Mouse (Mus musculus): Measurements from ENCODE around the gene Golga7b.

Gene Golga7b

DNA sequence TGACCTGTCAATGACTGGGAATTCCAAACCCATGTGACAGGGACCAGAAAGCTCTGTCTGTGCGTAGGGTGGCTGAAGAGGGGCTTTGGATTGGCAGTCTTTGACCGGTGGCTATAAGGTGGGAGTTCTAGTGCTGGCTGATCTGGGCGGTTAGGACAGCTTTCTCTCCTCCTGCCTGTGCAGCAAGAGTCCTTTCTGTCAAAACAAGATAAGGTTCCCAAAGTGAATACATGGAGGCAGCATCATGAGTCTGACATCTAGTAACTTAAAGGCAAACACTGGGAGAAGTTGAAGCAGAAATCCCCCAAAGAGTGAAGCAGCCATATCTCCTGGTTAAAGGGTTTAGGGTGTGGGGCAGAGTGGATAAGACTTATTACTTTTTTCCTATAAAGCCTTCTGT lies at the start of gene Golga7b:
TSS of gene Golga7b (plus strand) at position 56 of the 400 bp plus-strand sequence.
- in situ Hi-C loops (cut with MboI; ENCODE audit: unreplicated experiment in 2 of 2), result no loop called here

DNA sequence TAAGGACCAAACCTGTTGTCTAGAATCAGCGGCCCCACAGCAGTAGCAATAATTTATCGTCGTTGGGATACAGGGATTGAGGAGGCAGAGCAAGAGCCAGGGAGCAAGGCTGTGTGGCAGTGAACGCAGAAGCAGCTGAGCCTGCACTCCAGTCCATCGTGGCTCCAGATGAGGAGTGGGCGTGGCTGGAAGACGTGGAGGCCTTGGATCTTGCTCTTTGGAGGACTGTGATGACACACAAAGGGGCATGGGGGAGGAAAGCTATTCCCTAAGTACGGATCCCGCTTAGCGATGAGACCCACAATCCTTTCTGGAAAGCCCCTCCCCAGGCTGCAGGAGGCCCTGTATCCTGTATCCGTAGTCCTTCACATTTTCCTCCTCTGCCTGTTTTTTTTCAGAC lies 49.3 kb upstream of the Golga7b start:
- in situ Hi-C loops (cut with MboI; ENCODE audit: unreplicated experiment in 2 of 2), result no loop called here

DNA sequence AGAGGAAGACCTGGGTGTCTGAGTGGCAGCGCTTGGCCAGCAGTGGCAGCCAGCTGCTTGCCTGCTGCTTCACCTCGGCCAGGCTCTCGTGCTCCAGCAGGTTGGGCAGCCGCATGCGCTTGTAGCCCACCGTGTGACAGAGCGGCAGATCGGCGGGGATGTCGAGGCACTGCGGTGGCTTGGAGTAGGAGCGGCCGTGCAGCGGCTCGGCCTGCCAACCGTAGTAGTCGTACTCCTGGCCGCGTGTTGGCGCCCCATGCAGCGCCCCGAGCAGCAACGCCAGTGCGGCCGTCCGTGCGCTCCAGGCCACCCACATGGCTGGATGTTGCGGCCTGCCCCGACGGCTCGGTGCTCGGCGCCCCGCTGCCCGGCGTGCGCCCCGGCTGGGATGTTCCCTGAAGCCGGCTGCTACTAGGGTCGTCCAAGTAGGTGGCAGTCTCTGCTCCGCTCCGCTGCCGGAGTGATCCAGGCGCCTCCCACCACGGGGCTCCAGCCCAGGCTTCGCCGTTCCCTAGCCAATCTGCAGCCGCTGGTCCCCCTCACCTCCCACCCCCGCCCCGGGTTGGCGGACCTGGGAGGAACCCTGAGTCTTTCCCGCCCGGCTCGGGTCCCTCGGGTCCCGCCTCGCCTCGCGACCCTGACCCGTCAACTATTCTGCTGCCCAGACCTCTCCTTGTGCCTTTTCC lies 45.5 kb upstream of the Golga7b start, which contains the start of gene Sfrp5:
TSS of gene Sfrp5 (minus strand) at position 557 of the 686 bp plus-strand sequence.
- in situ Hi-C loops (cut with MboI; ENCODE audit: unreplicated experiment in 2 of 2), result loop anchor here (25.0 kb wide), 3 partner anchors 235 to 1210 kb away; partner anchors contain the start of gene Crtac1 (in 1 of the 2)

DNA sequence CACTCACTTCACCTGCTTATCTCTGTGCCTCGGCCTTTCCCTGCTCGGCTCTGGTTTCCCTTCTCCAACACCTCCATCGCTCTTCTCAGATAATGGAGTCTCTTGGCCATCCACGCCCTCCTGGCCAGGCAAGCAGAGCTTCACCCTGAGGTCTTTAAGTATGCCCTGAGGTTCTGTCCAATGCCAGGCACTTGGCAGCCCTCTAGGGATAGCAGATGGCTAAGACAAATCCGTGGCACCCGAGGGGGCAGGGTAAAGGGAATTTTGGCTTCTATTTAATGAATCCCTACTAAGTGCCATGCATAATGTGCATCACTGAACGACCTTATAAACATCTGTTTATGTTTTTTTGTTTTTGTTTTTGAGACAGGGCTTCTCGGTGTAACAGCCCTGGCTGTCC lies 44.9 kb upstream of the Golga7b start:
- in situ Hi-C loops (cut with MboI; ENCODE audit: unreplicated experiment in 2 of 2), result loop anchor here (25.0 kb wide), 3 partner anchors 235 to 1210 kb away; partner anchors contain the start of gene Crtac1 (in 1 of the 2)

DNA sequence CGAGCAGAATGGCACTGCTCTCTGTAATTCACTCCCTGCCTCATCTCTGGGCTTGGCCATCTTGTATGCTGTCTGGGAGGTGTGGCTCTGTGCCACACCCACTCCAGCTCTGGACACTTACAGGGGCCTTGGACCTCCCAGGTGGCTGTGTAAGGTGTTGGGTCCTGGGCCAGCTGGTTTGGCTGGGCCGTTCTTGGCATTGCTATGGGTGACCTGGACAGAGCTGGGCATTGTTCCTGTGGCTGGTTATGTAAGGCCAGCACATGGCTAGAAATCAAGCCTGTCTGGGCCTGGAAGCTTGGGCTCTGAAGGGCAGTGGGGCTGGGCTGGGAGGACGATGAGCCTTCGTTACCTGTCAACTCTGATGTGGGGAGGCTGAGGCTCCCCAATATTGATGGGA lies 43.1 kb upstream of the Golga7b start:
- in situ Hi-C loops (cut with MboI; ENCODE audit: unreplicated experiment in 2 of 2), result loop anchor here (25.0 kb wide), 3 partner anchors 233 to 1208 kb away; partner anchors contain the start of gene Crtac1 (in 1 of the 2)

DNA sequence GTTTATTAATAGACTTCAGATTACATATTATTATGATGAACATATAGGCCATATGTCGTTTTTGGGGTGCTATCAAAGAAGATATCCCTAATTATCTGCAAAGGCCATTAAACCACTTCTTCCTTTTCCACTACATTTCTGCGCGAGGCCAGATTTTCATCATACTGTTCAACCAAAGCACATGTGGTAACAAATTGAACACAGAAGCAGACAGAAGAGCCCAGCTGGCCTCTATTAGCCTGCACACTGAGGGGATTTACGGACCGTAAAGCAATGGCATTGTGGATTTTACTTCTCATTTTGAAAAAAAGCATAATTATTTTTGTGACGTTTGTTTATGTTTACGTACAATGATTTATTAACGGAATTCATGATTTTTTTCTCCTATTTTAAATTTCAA lies 42.2 kb upstream of the Golga7b start:
- in situ Hi-C loops (cut with MboI; ENCODE audit: unreplicated experiment in 2 of 2), result loop anchor here (25.0 kb wide), 3 partner anchors 232 to 1207 kb away; partner anchors contain the start of gene Crtac1 (in 1 of the 2)

DNA sequence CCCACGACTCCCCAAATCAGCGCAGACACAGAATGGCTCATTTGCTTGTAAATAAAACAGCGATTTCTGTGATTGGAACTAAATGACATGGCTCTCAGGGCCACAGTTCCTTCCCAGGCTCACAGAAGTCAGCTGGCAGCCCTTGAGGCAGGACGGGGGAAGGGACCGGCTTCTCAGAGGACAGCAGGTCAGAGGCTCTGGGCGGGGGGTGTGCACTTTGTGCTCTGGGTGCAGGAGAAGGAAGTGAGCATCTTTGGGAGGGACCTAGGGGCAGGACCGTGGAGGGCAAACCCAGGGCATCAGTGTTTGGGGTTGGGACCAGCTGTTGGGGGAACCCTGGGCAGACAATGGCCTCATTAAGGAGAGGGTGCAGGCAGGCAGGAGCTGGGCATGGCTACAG lies 37.9 kb upstream of the Golga7b start:
- in situ Hi-C loops (cut with MboI; ENCODE audit: unreplicated experiment in 2 of 2), result loop anchor here (25.0 kb wide), 3 partner anchors 228 to 1203 kb away; partner anchors contain the start of gene Crtac1 (in 1 of the 2)

DNA sequence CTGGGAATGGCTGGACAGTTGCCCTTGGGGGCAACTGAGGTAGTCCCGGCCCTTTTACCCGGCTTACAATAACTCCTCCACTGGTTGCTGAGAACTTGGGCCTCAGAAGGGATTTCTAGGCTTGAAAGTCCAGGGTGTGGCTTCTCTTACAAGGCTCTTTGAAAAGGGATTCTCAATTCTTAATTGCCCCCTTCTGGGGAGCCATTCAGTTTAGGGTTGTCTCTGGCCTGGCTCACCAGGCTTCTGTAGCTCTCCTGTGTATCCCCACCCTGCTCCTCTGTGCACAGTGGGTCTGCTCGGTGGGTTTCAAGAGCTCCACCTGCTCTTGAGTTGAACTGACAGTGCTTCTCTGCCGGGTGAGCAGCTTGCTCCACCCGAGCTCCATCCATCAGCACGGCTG lies 37.4 kb upstream of the Golga7b start:
- in situ Hi-C loops (cut with MboI; ENCODE audit: unreplicated experiment in 2 of 2), result loop anchor here (25.0 kb wide), 3 partner anchors 227 to 1202 kb away; partner anchors contain the start of gene Crtac1 (in 1 of the 2)

DNA sequence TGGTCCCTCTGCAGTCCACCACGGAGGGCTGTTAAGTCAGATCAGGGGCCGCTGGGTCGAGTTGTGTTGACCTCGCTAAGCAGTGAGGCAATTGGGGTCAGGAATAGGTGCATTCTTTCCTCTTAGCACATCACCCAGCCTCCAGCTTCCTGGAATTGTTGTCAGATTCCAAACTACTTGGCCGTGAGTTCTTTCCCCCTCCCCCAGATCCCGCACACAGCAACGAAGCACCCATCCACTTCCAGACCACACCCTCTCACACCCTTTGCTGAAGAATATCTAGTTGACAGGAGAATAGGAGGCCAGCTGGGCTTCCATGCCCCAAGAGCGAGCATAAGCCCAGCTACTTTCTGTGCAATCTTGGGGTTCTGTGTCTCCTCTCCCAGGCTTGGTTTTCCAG lies 35.4 kb upstream of the Golga7b start:
- in situ Hi-C loops (cut with MboI; ENCODE audit: unreplicated experiment in 2 of 2), result loop anchor here (25.0 kb wide), 3 partner anchors 225 to 1200 kb away; partner anchors contain the start of gene Crtac1 (in 1 of the 2)

DNA sequence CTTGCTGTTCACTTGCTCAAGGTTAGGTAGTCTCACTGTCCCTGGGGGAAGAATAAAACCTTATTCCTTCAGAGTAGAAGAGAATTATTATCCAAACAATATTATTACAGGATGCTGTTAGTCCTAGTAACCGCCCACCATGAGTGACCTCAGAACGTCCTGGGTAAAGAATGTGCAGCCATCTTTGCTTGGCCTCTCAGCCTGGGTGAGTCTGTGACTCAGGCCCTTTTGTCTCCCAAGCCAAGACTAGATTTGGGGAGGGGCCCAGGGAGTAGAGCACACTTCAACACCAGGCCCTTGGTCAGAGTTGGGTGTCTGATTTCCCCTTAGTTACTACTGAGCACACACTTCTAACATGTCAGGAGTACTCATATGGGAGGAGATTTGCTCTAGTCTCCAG lies 32.8 kb upstream of the Golga7b start:
- in situ Hi-C loops (cut with MboI; ENCODE audit: unreplicated experiment in 2 of 2), result loop anchor here (25.0 kb wide), 3 partner anchors 223 to 1198 kb away; partner anchors contain the start of gene Crtac1 (in 1 of the 2)

DNA sequence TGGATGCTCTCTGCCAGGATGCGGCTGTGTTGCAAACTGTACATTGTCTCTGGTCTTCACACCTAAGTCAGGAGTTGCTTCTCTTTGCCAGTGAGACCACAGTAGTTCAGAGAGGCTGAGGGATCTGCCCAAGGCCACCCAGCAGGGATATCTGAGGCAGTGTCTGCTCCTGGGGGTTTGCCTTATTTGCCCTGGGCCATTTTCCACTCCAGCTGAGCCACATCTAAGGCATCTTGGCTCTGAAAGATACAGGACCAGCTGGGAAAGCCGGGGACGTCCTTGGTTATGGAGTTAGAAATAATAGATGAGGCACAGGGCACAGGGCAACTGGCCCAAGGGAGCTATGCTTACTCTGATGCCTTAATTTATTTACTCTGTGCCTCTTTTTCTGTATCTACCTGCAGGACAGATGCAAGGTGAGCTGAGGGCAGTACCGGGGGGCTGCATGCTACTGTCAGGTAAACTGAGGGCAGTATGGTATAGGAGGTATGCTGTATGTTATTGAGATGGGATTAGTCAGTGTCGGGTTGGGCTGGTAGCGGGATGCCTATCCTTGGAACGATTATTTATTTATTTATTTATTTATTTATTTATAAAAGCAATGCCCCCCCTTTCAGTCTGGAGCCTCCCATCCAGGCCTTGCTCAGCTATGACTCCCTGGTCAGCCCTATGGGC lies 30.5 kb upstream of the Golga7b start:
- in situ Hi-C loops (cut with MboI; ENCODE audit: unreplicated experiment in 2 of 2), result loop anchor here (5.0 to 25.0 kb wide), 5 partner anchors 95 to 1195 kb away; partner anchors contain the start of gene Crtac1 (in 1 of the 2)

DNA sequence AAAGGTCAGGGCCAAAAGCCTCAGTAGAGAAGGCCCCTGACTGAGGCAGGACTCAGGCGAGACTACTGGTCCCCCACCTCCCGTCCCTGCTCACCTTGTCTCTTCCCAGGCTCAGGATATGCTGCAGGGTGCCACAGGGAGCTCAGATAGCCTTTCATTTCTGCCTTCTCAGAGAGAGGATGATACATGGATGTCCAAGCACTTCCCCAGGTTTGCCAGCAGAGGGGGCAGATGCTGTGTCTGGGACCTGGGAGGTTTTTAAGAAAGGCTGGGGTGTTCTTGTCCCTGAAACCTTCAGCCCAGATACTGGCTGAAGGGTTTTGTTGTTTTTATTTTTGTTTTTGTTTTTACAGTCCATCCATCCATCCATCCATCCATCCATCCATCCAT lies 30.0 kb upstream of the Golga7b start:
- in situ Hi-C loops (cut with MboI; ENCODE audit: unreplicated experiment in 2 of 2), result loop anchor here (5.0 to 25.0 kb wide), 5 partner anchors 95 to 1195 kb away; partner anchors contain the start of gene Crtac1 (in 1 of the 2)

DNA sequence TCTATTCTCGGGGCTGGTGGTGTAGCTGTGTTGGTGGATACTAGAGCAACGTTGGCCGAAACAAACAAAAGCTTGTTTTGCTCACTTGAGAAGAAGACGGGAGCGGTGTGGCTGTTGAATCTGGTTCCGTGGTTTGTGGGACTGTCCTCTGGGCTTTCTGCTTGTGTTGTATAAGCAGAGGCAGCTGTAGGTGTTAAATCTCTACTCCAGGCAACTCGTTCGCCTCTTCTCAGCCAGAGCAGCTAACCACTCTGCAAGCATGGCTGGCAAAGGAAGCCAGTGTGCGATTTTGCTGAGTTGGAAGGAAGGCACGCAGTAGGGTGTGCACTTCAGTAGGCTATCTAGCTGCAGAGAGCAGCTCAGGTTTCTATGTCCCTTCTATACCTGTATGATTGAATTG lies 20.9 kb upstream of the Golga7b start:
- in situ Hi-C loops (cut with MboI; ENCODE audit: unreplicated experiment in 2 of 2), result no loop called here

DNA sequence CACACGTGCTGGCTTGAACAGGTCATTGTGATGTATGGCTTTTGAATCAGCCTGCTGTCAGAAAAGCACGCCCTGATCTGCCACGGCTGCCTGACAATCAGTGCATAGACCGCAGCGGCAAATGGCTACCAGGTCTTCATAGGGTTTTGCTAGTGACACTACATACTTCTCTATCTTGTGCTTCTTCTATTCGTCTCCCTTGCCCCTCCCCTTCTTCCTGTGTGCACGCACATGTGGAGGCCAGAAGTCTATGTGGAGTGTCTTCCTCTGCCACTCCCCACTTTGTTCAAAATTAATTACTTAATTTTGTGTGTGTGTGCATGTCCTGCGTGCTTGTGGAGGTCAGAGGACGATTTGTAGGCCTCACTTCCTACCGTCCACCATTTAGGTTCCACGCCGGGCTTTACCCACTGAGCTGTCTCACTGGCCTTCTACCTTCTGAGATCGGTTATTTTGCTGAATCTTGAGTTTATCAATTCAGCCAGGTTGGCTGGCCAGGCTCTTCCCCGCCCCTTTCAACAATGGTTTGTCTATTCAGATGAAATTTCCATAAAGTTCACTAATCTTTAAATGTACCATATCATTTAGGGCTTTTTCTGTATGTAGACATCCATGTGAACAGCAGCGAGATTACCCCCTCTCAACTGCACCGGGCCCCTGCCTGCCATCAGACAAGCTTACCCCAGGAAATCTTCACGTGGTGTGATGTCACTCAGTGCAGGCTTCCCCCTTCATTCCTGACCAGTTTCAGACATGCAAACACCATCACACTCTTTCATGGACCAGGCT lies 17.7 kb upstream of the Golga7b start:
- in situ Hi-C loops (cut with MboI; ENCODE audit: unreplicated experiment in 2 of 2), result no loop called here

DNA sequence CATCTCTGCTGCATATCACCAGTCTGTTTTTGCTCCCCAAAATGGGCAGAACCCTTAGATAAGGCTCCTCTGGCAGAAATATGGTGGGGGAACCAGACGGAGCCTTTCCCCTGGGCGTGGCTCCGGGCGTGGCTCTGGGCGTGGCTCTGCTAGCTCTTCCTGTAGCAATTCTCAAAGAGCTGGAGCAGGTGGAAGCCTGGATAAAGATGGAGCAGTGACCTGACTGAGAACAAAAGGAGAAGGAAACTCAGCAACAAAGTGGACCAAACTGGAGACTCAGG lies 17.1 kb upstream of the Golga7b start:
- in situ Hi-C loops (cut with MboI; ENCODE audit: unreplicated experiment in 2 of 2), result no loop called here

DNA sequence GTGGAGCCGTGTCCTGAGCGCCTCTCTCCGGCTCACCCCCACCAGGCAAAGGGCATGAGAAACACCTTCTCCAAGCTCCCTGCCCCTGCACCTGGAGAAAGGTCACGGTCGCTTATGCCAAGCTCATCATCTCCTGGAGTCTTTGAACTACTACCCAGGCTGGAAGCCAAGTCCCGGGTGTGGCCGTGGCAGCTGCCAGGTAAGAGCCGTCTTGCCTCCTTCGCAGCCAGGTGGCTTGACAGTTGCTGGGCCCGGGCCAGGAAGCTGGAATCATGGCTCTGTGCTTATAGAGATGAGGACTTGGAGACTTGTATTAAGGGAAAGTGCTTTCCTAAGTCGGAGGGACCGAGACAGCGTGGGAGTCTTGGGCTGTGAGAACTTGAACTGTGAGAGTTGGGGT lies 16.4 kb upstream of the Golga7b start:
- in situ Hi-C loops (cut with MboI; ENCODE audit: unreplicated experiment in 2 of 2), result no loop called here

DNA sequence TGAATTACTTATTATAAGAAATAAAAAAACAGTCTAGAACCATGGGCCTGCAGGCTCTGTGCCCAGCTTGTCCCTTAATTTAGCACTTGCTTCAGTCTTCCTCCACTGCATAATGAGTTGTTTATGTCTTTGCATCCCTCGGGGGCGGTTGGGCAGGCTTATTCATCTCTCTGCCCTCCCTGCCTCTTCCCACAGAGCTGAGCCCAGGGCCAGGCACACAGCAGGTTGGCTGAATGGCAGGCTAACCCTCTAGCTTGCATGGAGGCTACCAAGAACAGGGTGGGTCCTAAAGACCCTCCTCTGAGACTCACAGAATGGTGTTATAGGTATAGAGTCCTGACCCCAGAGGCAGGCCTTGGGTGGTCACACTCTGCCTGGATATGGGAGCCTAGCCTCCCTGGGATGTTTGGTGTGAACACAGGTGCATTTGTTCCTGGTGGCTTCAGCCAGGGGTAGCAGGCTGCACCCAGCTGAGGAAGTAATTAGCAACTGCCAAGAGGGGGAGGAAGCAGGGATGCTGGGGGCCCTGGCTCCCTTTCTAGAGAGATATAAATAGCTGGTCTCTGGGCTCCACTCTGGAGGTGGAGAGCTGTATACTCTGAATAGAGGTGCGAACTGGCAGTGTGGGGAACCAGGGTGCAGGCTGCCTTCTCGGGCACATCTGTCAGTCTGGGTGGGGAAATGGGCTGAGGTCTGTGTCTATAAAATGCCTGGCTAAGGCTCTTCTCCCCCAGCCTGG lies 9.6 kb upstream of the Golga7b start:
- in situ Hi-C loops (cut with MboI; ENCODE audit: unreplicated experiment in 2 of 2), result no loop called here

DNA sequence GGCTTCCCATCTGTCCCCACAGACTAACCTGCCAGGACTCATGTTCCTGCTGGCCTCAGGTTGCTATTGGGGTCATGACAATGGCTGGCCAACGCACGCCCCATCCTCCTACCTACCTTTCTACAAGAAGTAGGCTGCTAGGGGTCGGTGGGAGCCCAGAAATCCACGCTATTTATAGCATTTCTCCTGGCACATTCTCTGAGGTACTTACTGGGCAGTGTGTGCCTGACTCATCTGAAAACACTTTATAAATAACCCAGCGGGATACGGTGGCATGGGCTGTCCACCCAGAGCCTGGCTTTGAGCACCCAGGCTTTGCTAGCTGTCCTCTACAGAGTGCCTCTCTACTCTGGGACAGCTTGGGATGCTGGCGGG lies 9.0 kb upstream of the Golga7b start:
- in situ Hi-C loops (cut with MboI; ENCODE audit: unreplicated experiment in 2 of 2), result no loop called here

DNA sequence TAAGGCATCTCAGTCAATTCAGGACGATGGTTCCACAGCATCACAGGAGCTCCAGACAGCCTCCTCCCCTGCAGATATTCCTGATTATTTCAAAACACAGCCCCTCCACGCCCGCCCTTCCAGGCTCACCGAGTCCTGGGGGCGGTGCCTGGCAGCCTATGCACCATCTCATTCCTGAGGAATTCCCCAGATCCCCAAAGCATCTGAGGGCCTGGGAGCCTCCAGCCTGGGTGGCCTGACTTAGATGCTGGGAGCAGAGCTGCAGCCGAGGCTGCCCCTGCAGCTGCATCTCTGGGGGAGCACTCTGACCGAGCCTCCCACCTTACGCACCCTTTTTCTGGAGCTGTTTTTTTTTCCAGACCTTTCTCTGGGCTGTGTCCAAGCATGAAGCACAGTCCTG lies 6.5 kb upstream of the Golga7b start:
- in situ Hi-C loops (cut with MboI; ENCODE audit: unreplicated experiment in 2 of 2), result no loop called here

DNA sequence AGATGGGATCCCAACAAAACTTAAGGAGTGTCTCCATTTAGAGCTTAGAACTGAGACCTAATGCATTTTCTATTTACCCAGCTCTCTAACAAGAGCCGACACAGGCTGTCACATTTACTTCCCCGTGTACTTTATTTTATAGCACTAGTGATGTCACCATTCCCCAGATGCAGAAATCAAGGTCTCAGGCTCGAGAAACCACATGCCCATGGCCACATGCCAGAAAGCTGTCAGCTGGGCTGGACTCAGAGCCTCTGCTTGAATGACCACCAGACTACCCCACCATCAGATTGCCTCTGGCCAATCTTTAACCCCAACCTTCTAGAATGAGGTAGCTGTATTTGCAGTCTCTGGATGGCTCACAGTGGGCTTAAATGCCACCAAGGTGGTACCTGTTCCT lies 4.0 kb upstream of the Golga7b start:
- in situ Hi-C loops (cut with MboI; ENCODE audit: unreplicated experiment in 2 of 2), result no loop called here

Measured in v-Abl transformed pro-B cells (cell line).